Mouse (Mus musculus) midbrain, embryonic 12.5 days (tissue): ENCODE results near the gene 1700001C19Rik. TPM values are rescaled to one million over a fixed set of nuclear protein-coding genes. Genes with fewer than 3 reads are reported as not detected.
A peak's percentile ranks its signal among the peaks of the same experiment; 100 is the strongest.

Source experiments
- ATAC-seq: fragments of 200-750 bp; cut with Nextera tagmentation; 2 replicates; pipeline ENCODE4 v1.8.0; 2017; ENCODE audit warnings: low read depth, moderate TSS enrichment, moderate library complexity; ENCODE audit not compliant: low FRiP score
- H3K27ac ChIP-seq: fragments of 300-500 bp; sonication (generic); replicated peaks from 2 replicates; pipeline ENCODE4 v1.5.1; 2016; ENCODE audit warnings: mild to moderate bottlenecking
- H3K27me3 ChIP-seq: fragments of 300-500 bp; sonication (generic); 2 replicates; pipeline ENCODE4 v1.6.1; 2016; ENCODE audit warnings: mild to moderate bottlenecking
- H3K36me3 ChIP-seq: fragments of 300-500 bp; sonication (generic); 2 replicates; pipeline ENCODE4 v1.6.1; 2016
- H3K4me1 ChIP-seq: fragments of 300-500 bp; sonication (generic); 2 replicates; pipeline ENCODE4 v1.6.1; 2016
- H3K4me2 ChIP-seq: fragments of 300-500 bp; sonication (generic); replicated peaks from 2 replicates; pipeline ENCODE4 v1.6.1; 2016; ENCODE audit warnings: mild to moderate bottlenecking, moderate library complexity
- H3K4me3 ChIP-seq: fragments of 300-500 bp; sonication (generic); 2 replicates; pipeline ENCODE4 v1.5.1; 2016; ENCODE audit warnings: mild to moderate bottlenecking
- H3K9ac ChIP-seq: fragments of 300-500 bp; sonication (generic); replicated peaks from 2 replicates; pipeline ENCODE4 v1.6.1; 2016; ENCODE audit warnings: mild to moderate bottlenecking, moderate library complexity
- H3K9me3 ChIP-seq: fragments of 300-500 bp; sonication (generic); 2 replicates; pipeline ENCODE4 v1.6.1; 2016; ENCODE audit warnings: mild to moderate bottlenecking
- WGBS: fragments of 180-500 bp; shearing (Covaris S2); methylation state at CpG from one replicate; pipeline ENCODE4 v1.1.7; 2016; 5-methylcytosine and 5-hydroxymethylcytosine counted together
- polyA plus RNA-seq: library from polyadenylated mRNA; unstranded; fragments of >200 nt; fragmentation: Nextera tagmentation; extraction: Ambion mirVana; gene quantifications from 2 replicates; pipeline ENCODE4 v1.2.1, GENCODE M21; 2016

The 1700001C19Rik gene
- 0.41 and 0.52 TPM in 2 replicates for polyA plus RNA-seq

DNA sequence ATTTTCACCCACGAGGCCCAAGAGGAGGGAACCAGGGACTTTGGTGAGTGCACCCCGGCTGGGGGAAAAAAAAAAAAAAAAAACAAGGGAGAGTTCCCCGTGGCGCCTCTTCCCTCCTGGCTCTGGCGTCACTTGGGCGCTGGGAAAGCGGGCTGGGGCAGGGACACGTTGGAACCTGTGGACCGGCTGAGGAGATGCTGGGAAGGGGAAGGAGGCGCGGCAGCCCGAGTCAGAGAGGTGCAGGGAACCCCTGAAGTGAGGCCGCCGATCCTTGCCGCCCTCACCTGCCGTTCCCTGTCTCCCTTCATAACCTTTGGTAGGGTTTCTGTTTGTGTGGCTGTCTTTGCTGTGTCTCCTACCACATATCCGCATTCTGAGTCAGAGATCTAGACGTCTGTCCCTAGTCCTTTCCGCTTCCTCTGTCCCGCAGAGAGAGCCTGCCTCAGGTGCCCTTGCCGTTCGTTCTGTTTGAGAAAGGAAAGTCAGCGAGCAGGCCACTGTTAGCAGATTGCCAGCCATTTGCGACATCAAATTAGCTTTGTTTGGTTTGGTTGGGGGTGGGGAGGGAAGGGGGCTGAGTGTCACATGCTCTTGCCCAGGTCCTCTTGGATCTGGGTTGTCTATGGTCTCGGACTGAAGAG is at the start of gene 1700001C19Rik:
1700001C19Rik (minus strand) TSS at position 470 of the 641 bp plus-strand sequence.
- 2% methylated on average over 25 of the region's 25 CpGs for WGBS
- H3K9me3 ChIP-seq: no peaks in the 10 kb centered on the region
- H3K9ac ChIP-seq: peak within 1 kb of the TSS; percentile 37; the same call in 1 of the 2 replicates
- H3K36me3 ChIP-seq: no peaks in the 10 kb centered on the region
- peak within 1 kb of the TSS; percentile 39 for H3K4me3 ChIP-seq
- no peak for ATAC-seq
- peak within 1 kb of the TSS; percentile 61 for H3K4me2 ChIP-seq
- H3K27me3 ChIP-seq: peaks cover 41% of the 10 kb centered on the region
- no peak within 1 kb of the TSS for H3K27ac ChIP-seq
- H3K4me1 ChIP-seq: peaks cover 21% of the 10 kb centered on the region

DNA sequence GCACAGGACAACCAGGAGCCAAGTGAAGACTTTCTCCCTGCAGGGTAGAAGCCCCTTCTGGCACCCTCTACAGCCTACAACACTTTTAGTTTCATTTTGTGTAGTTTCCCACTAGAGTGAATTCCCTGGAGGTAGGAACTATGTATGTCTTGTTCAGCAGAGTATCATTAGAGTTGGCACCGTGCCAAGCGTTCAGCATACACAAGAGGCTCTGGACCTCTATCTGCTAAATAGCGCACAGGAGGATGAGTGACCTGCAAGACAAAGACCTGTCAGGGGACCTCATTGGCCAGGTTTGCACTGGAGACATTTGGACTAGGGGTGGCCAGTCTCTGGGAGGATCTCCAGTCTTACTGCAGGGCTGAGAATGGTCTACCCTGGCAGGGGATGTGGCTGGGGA is 48.6 kb upstream of the 1700001C19Rik start:
- Histone ChIP-seq H3K4me2 (no peak overlapping the region), H3K9me3 (no peaks in the 10 kb centered on the region), H3K9ac (no peak overlapping the region), H3K36me3 (peaks cover 24% of the 10 kb centered on the region), H3K27me3 (no peaks in the 10 kb centered on the region), H3K4me3 (no peak overlapping the region), H3K4me1 (peaks cover 13% of the 10 kb centered on the region), H3K27ac (no peak overlapping the region)
- ATAC-seq: no peak
- WGBS: 94% methylated on average over 3 of the region's 3 CpGs

DNA sequence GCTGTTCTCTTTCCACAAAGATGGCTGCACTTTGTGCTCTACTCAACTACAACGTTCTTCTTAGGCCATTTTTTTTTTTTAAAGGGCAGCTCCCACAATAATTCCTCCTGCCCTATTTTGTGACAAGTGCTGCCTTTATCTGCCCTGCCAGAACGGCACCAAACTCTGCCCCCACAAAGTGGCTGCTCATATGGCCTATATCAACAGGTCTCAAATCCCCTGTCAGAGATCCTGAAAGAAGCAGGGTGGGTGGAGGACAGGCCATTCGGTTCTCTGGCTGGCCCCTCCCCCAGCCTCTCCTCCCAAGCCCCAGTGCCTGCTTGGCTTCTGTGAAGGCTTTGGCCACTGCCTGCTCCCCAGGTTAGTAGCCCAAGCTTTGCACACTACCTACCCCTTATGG is 47.8 kb upstream of the 1700001C19Rik start:
- Histone ChIP-seq H3K9ac (no peak overlapping the region), H3K27me3 (no peaks in the 10 kb centered on the region), H3K36me3 (peaks cover 16% of the 10 kb centered on the region), H3K9me3 (no peaks in the 10 kb centered on the region), H3K4me3 (no peak overlapping the region), H3K4me2 (no peak overlapping the region), H3K4me1 (peaks cover 13% of the 10 kb centered on the region), H3K27ac (no peak overlapping the region)
- WGBS: under 1% methylated on average over 3 of the region's 3 CpGs
- no peak for ATAC-seq

DNA sequence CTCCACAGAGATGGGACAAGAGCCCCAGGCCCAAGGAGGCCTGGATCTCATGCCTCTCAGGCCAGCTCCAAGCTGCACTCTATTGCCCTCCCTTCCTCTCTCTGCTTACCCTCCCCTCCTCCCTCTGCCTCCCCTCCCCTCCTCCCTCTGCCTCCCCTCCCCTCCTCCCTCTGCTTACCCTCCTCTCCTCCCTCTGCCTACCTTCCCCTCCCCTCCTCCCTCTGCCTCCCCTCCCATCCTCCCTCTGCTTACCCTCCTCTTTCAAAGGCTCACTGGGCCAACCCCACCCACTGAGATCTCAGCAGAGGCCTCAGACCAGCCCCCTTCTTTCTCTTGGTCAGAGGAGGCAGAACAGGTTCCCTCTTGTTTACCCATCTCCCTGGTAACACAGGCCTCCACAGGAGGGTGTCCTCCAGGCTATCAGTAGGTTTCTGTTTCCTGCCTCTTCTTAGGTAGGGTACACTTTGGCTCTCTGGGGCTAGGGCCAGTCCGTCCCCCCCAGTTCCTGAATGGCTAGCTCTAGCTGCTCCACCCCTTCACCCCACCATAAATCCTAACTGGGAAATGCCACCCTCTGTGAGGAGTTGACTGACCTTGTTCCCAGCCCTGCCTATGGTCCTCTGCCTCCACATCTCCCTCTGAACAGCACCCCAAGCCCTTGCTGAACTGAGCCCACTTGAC is 47.2 kb upstream of the 1700001C19Rik start:
- 8% methylated on average over 1 of the region's 1 CpGs for WGBS
- Histone ChIP-seq H3K27ac (no peak overlapping the region), H3K4me1 (peaks cover 13% of the 10 kb centered on the region), H3K9me3 (no peaks in the 10 kb centered on the region), H3K4me3 (no peak overlapping the region), H3K27me3 (no peaks in the 10 kb centered on the region), H3K4me2 (no peak overlapping the region), H3K9ac (no peak overlapping the region), H3K36me3 (peaks cover 10% of the 10 kb centered on the region)
- ATAC-seq: no peak

DNA sequence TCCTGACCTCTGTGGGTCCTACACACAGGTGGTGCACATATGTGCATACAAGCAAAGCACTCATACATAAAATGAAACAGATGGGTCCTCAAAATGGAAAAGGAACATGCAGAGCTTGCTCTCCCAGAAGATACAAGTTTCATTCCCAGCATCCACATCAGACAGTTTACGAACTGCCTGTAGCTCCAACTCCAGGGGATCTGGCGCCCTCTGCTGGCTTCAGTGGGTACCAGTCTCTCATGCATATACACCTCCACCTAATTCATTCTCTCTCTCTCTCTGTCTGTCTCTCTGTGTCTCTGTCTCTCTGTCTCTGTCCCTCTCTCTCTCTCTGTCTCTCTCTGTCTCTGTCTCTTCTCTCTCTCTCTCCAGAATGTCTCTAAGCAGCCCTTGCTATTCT is 45.2 kb upstream of the 1700001C19Rik start:
- Histone ChIP-seq H3K4me3 (no peak overlapping the region), H3K9ac (no peak overlapping the region), H3K4me1 (peaks cover 13% of the 10 kb centered on the region), H3K27ac (no peak overlapping the region), H3K9me3 (no peaks in the 10 kb centered on the region), H3K4me2 (no peak overlapping the region), H3K27me3 (no peaks in the 10 kb centered on the region), H3K36me3 (no peaks in the 10 kb centered on the region)
- WGBS: 27% methylated on average over 2 of the region's 2 CpGs
- no peak for ATAC-seq

DNA sequence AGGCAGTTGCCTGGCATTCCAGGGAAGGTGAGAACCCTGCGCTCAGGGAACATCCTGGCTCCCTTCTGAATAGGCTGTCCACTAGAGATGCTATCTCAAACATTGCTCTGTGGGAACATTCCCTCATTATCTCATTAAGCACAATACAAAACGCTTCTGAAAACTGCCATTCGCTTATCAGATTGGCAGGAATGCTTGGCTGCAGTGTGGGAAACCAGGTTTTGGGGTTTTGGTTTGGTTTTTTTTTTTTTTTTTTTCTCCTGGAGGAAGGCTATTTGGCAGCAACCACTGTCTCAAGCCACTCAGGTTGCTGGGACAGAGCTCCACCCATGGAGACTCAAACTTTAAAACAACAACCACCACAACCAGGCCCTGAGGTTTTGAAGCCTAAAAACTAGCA is 42.7 kb upstream of the 1700001C19Rik start:
- no peaks in the 10 kb centered on the region for H3K27me3 ChIP-seq
- no peaks in the 10 kb centered on the region for H3K36me3 ChIP-seq
- ATAC-seq: no peak
- WGBS: 85% methylated on average over 3 of the region's 3 CpGs
- H3K9me3 ChIP-seq: no peaks in the 10 kb centered on the region
- peaks cover 5% of the 10 kb centered on the region for H3K4me1 ChIP-seq
- H3K9ac ChIP-seq: no peak overlapping the region
- no peak overlapping the region for H3K4me2 ChIP-seq
- H3K4me3 ChIP-seq: no peak overlapping the region
- no peak overlapping the region for H3K27ac ChIP-seq

DNA sequence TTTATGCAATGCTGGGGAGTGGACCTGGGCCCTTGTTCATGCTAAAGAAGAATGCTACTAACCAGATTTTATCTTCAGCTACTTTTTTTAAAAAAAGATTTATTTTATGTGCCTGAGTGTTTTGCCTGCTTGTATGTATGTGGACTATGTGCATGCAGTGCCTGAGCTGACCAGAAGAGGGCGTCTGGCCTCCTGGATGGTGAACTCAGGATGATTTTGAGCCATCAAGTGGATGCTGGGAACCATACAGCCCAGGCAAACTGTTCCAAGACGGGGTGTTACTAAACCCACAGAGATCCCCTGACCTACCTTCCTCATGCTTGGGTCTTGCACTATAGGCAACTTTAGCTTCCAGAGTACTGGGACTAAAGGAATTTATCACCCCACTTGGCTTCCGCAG is 38.5 kb upstream of the 1700001C19Rik start:
- Histone ChIP-seq H3K4me1 (no peaks in the 10 kb centered on the region), H3K36me3 (no peaks in the 10 kb centered on the region), H3K27me3 (peaks cover 5% of the 10 kb centered on the region), H3K4me2 (no peak overlapping the region), H3K27ac (no peak overlapping the region), H3K9ac (no peak overlapping the region), H3K9me3 (no peaks in the 10 kb centered on the region), H3K4me3 (no peak overlapping the region)
- 55% methylated on average over 3 of the region's 3 CpGs for WGBS
- no peak for ATAC-seq

DNA sequence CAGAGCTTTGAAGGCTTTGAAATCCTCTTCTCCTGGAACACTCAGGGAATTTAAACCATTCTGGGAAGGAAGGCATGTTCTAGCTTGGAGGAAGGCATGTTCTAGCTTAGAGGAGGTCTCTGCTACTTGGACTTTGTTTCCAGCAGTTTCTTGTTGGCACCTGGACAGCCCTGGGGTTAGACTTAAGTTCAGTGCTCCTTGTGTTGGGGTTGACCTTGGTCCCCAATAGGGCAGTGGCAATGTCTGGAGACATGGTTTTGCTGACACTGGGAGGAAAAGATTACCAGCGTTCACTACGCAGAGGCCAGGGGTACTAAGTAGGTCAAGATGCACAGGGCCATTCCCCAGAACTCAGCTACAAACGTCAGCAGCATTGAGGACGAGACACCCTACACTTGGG is 38.0 kb upstream of the 1700001C19Rik start:
- 81% methylated on average over 4 of the region's 4 CpGs for WGBS
- H3K4me3 ChIP-seq: no peak overlapping the region
- no peaks in the 10 kb centered on the region for H3K4me1 ChIP-seq
- H3K4me2 ChIP-seq: no peak overlapping the region
- H3K9me3 ChIP-seq: no peaks in the 10 kb centered on the region
- peaks cover 10% of the 10 kb centered on the region for H3K27me3 ChIP-seq
- H3K27ac ChIP-seq: no peak overlapping the region
- H3K36me3 ChIP-seq: no peaks in the 10 kb centered on the region
- ATAC-seq: no peak
- no peak overlapping the region for H3K9ac ChIP-seq

DNA sequence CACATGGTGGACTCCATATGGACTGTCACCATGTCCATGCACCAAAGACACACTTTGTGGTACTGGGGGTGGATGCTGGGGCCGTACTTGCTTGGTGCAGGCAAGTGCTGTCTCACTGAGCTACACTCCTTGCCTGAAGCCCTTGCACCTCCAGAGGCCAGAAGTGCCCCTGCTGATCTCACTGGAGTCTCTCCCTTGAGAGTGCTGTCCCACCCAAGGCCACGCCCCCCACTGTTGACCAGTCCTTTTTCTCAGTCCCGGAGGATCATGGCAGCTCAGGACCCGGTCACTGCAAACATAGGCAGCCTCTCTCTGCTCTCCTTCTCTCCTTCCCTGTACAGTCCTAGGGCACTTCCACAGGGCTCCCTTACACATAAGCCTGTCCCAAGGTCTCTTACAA is 37.1 kb upstream of the 1700001C19Rik start:
- no peak for ATAC-seq
- no peaks in the 10 kb centered on the region for H3K9me3 ChIP-seq
- no peaks in the 10 kb centered on the region for H3K4me1 ChIP-seq
- H3K27me3 ChIP-seq: peaks cover 20% of the 10 kb centered on the region
- WGBS: 88% methylated on average over 4 of the region's 4 CpGs
- H3K4me2 ChIP-seq: no peak overlapping the region
- no peak overlapping the region for H3K9ac ChIP-seq
- H3K36me3 ChIP-seq: no peaks in the 10 kb centered on the region
- H3K4me3 ChIP-seq: no peak overlapping the region
- no peak overlapping the region for H3K27ac ChIP-seq

GRCm38 (mm10) chr17:47473434-47473974 is 36.3 kb upstream of the 1700001C19Rik start:
- ATAC-seq: no peak

GRCm38 (mm10) chr17:47472435-47473350 is 35.5 kb upstream of the 1700001C19Rik start:
- no peak for ATAC-seq
- Histone ChIP-seq H3K9me3 (no peaks in the 10 kb centered on the region), H3K27me3 (peaks cover 35% of the 10 kb centered on the region), H3K4me3 (no peak overlapping the region), H3K4me2 (no peak overlapping the region), H3K9ac (no peak overlapping the region), H3K36me3 (no peaks in the 10 kb centered on the region), H3K4me1 (peaks cover 6% of the 10 kb centered on the region; the same call in 1 of the 2 replicates), H3K27ac (no peak overlapping the region)
- WGBS: 63% methylated on average over 15 of the region's 15 CpGs

More at GRCm38 (mm10) chr17:47473434-47473974, 36.3 kb upstream of the 1700001C19Rik start:
- Histone ChIP-seq H3K36me3 (no peaks in the 10 kb centered on the region), H3K9me3 (no peaks in the 10 kb centered on the region), H3K4me3 (no peak overlapping the region), H3K9ac (no peak overlapping the region), H3K27ac (no peak overlapping the region), H3K4me1 (peaks cover 3% of the 10 kb centered on the region; the same call in 1 of the 2 replicates), H3K4me2 (no peak overlapping the region), H3K27me3 (peaks cover 27% of the 10 kb centered on the region)
- WGBS: 18% methylated on average over 8 of the region's 8 CpGs
